ENCODE assay signal across 8 mouse cellular contexts in genomic region chr7:45369836-45370474, GRCm38 (mm10). TPM values are rescaled to one million over a fixed set of nuclear protein-coding genes. Genes with fewer than 3 reads are reported as not detected.
DNase-seq lines count a peak whose midpoint lies in the region; ATAC-seq and TF ChIP-seq lines count a peak whose summit lies in the region.

No protein-coding gene starts in this region.

- peaks cover 34% of the 10 kb centered on the region for H3K27me3 ChIP-seq in heart, embryonic 14.5 days (ENCODE audit: control insufficient read depth, insufficient read depth, low read length)
- peaks cover 47% of the 10 kb centered on the region for H3K27me3 ChIP-seq in forebrain, embryonic 10.5 days (ENCODE audit: poor library complexity, severe bottlenecking)
- peaks cover 27% of the 10 kb centered on the region for H3K27me3 ChIP-seq in limb, embryonic 14.5 days (ENCODE audit: control insufficient read depth, insufficient read depth, low read length)
- H3K27me3 ChIP-seq in testis, adult 2 months (ENCODE audit: control insufficient read depth, insufficient read depth, low read length) = no peaks in the 10 kb centered on the region; the same call in 1 of the 2 replicates

- in situ Hi-C loops in ES-E14 (cut with MboI; ENCODE audit: low sequenced_read_pairs in 2 of 2, unreplicated experiment in 2 of 2) = no loop called here

- H3K9me3 ChIP-seq in heart, embryonic 14.5 days (ENCODE audit: control insufficient read depth, low read length) = no peaks in the 10 kb centered on the region
- H3K9me3 ChIP-seq in ES-E14 (ENCODE audit: control insufficient read depth, insufficient read depth, low read depth, low read length) = no peaks in the 10 kb centered on the region
- no peaks in the 10 kb centered on the region for H3K9me3 ChIP-seq in forebrain, embryonic 10.5 days
- H3K9me3 ChIP-seq in limb, embryonic 14.5 days (ENCODE audit: control insufficient read depth, low read length) = no peaks in the 10 kb centered on the region

- TF ChIP-seq POLR2A in limb, embryonic 14.5 days (IDR thresholded peaks at IDR 0.05; ENCODE audit: borderline replicate concordance, extremely low read depth, insufficient read depth, insufficient read length) = no peak
- TF ChIP-seq POLR2A in testis, adult 2 months (IDR thresholded peaks at IDR 0.05; ENCODE audit: control insufficient read depth, low read depth, low read length) = no peak

- intact Hi-C loops in heart, postnatal 10 days (cut with DNase I) = no loop called here

- DNase-seq in heart, postnatal 10 days = no peak
- DNase-seq in ES-E14 (ENCODE audit: low read depth, low spot score) = no peak
- DNase-seq in forebrain, embryonic 10.5 days (ENCODE audit: extremely low spot score, low spot score) = peak; percentile 44
- no peak for DNase-seq in limb, embryonic 14.5 days (ENCODE audit: low spot score)
- no peak for DNase-seq in gastrocnemius, postnatal 25 days

- peak overlapping the region; percentile 70 for H3K9ac ChIP-seq in heart, embryonic 14.5 days (ENCODE audit: low read length)
- H3K9ac ChIP-seq in ES-E14 (ENCODE audit: insufficient read depth, low read depth, low read length, poor library complexity, severe bottlenecking) = peak overlapping the region; percentile 50
- H3K9ac ChIP-seq in limb, embryonic 14.5 days (ENCODE audit: low read depth, low read length, severe bottlenecking) = peak overlapping the region; percentile 36

- no peak overlapping the region for H3K27ac ChIP-seq in heart, embryonic 14.5 days (replicated peaks in 1 of 2; ENCODE audit: control insufficient read depth in 1 of 2, insufficient read depth in 1 of 2, low read depth in 2 of 2, low read length in 2 of 2)
- H3K27ac ChIP-seq in ES-E14 (ENCODE audit: insufficient read depth, low read depth, low read length, poor library complexity, severe bottlenecking) = no peak overlapping the region
- H3K27ac ChIP-seq in forebrain, embryonic 10.5 days = peak overlapping the region; percentile 54
- no peak overlapping the region for H3K27ac ChIP-seq in limb, embryonic 14.5 days (replicated peaks; ENCODE audit: low read depth, low read length)
- no peak overlapping the region for H3K27ac ChIP-seq in testis, adult 2 months (ENCODE audit: control insufficient read depth, insufficient read depth, low read depth, low read length)

- 7% methylated on average over 51 of the region's 52 CpGs for WGBS in heart, embryonic 14.5 days
- 10% methylated on average over 52 of the region's 52 CpGs for WGBS in forebrain, embryonic 10.5 days
- 7% methylated on average over 45 of the region's 52 CpGs for WGBS in limb, embryonic 14.5 days

- peaks cover 10 to 34% of the 10 kb centered on the region in 2 experiments for H3K4me1 ChIP-seq in heart, embryonic 14.5 days (ENCODE audit: control insufficient read depth in 2 of 2, insufficient read depth in 2 of 2, low read length in 2 of 2)
- H3K4me1 ChIP-seq in ES-E14 (ENCODE audit: control insufficient read depth in 2 of 2, insufficient read depth in 2 of 2, low read length in 2 of 2, poor library complexity in 1 of 2) = peaks cover 2 to 18% of the 10 kb centered on the region in 2 experiments; a peak in 3 of 4 replicates
- H3K4me1 ChIP-seq in forebrain, embryonic 10.5 days = peaks cover 53% of the 10 kb centered on the region
- peaks cover 11% of the 10 kb centered on the region for H3K4me1 ChIP-seq in limb, embryonic 14.5 days (ENCODE audit: control insufficient read depth, insufficient read depth, low read length)
- peaks cover 38% of the 10 kb centered on the region for H3K4me1 ChIP-seq in testis, adult 2 months (ENCODE audit: control insufficient read depth, insufficient read depth, low read length)

- H3K36me3 ChIP-seq in heart, embryonic 14.5 days (ENCODE audit: control insufficient read depth, insufficient read depth, low read length) = peaks cover 27% of the 10 kb centered on the region
- peaks cover 18% of the 10 kb centered on the region for H3K36me3 ChIP-seq in ES-E14 (ENCODE audit: control insufficient read depth, insufficient read depth, low read length, poor library complexity, severe bottlenecking)
- H3K36me3 ChIP-seq in forebrain, embryonic 10.5 days (replicated peaks) = peaks cover 36% of the 10 kb centered on the region
- H3K36me3 ChIP-seq in limb, embryonic 14.5 days (ENCODE audit: control insufficient read depth, insufficient read depth, low read length) = peaks cover 27% of the 10 kb centered on the region
- no peaks in the 10 kb centered on the region for H3K36me3 ChIP-seq in testis, adult 2 months (ENCODE audit: control insufficient read depth, insufficient read depth, low read length)

- H3K4me3 ChIP-seq in heart, embryonic 14.5 days (ENCODE audit: control insufficient read depth in 1 of 2, insufficient read depth in 1 of 2, low read depth in 1 of 2, low read length in 2 of 2) = peak overlapping the region; percentile 53 to 57
- H3K4me3 ChIP-seq in ES-E14 (ENCODE audit: insufficient read depth in 1 of 2, low read depth in 1 of 2, low read length in 2 of 2, poor library complexity in 1 of 2, severe bottlenecking in 1 of 2) = peak overlapping the region; percentile 68 to 80
- H3K4me3 ChIP-seq in forebrain, embryonic 10.5 days = peak overlapping the region; percentile 60
- peak overlapping the region; percentile 52 for H3K4me3 ChIP-seq in limb, embryonic 14.5 days (replicated peaks; ENCODE audit: low read length)
- H3K4me3 ChIP-seq in testis, adult 2 months (ENCODE audit: control insufficient read depth, low read depth, low read length) = peak overlapping the region; percentile 58

- ATAC-seq in heart, embryonic 14.5 days (ENCODE audit: insufficient number of reproducible peaks, insufficient read depth, low FRiP score, low read depth) = no peak; the same call in 1 of the 2 replicates
- peak; percentile 16; the same call in 1 of the 2 replicates for ATAC-seq in limb, embryonic 14.5 days (ENCODE audit: low FRiP score, low read depth)
- ATAC-seq in megakaryocyte progenitor cell, adult 5-6 weeks (replicated peaks; ENCODE audit: poor library complexity) = no peak

- H3K4me2 ChIP-seq in heart, embryonic 14.5 days (ENCODE audit: low read length) = peak overlapping the region; percentile 94
- H3K4me2 ChIP-seq in limb, embryonic 14.5 days (replicated peaks; ENCODE audit: low read depth, low read length, severe bottlenecking) = peak overlapping the region; percentile 93

- no peak for TF ChIP-seq CTCF in testis, adult 2 months (IDR thresholded peaks at IDR 0.05; ENCODE audit: control insufficient read depth, insufficient read depth, insufficient replicate concordance, low read depth, low read length)

RNA-seq across cellular contexts. Expression of gene Lin7b, which starts 0.4 kb away (rescaled TPM):
- 1.0 and 1.1 TPM in 2 replicates for polyA plus RNA-seq in heart, embryonic 14.5 days (2014; fragmentation: Nextera tagmentation; extraction: Ambion mirVana)
- 1 to 10 TPM in 1 of 2 experiments, under 1 TPM in 1; 0.97 to 1.1 TPM for total RNA-seq in heart, postnatal 10 days (2021)
- 5.6 and 11.3 TPM in 2 replicates for total RNA-seq in ES-E14 (2012; rRNA removed)
- 0.47 and 0.81 TPM in 2 replicates for polyA plus RNA-seq in forebrain, embryonic 10.5 days (2016; fragmentation: Nextera tagmentation; extraction: Ambion mirVana)
- 4.1 and 4.7 TPM in 2 replicates for polyA plus RNA-seq in limb, embryonic 14.5 days (2012; rRNA removed)
- 1.7 and 2.2 TPM in 2 replicates for polyA plus RNA-seq in limb, embryonic 14.5 days (2014; fragmentation: Nextera tagmentation; extraction: Ambion mirVana)
- polyA plus RNA-seq in testis, adult 2 months (2012; rRNA removed) = 5.7 and 7.3 TPM in 2 replicates
- total RNA-seq in megakaryocyte progenitor cell, adult 5-6 weeks (2015) = not detected in 2 replicates
- total RNA-seq in megakaryocyte progenitor cell, adult 5-6 weeks (2017) = not detected in 2 replicates
- under 1 TPM in 1 of 2 experiments, not detected in 1; 0.67 TPM for total RNA-seq in gastrocnemius, postnatal 25 days (2021)

RNA-seq across cellular contexts. Expression of gene Ppfia3, which starts 3.1 kb away (rescaled TPM):
- polyA plus RNA-seq in heart, embryonic 14.5 days (2014; fragmentation: Nextera tagmentation; extraction: Ambion mirVana) = 2.7 and 2.8 TPM in 2 replicates
- under 1 TPM; 0.22 to 0.31 TPM for total RNA-seq in heart, postnatal 10 days (2021)
- 6.9 and 12.6 TPM in 2 replicates for total RNA-seq in ES-E14 (2012; rRNA removed)
- polyA plus RNA-seq in forebrain, embryonic 10.5 days (2016; fragmentation: Nextera tagmentation; extraction: Ambion mirVana) = 6.0 and 8.9 TPM in 2 replicates
- 12.3 and 13.8 TPM in 2 replicates for polyA plus RNA-seq in limb, embryonic 14.5 days (2012; rRNA removed)
- polyA plus RNA-seq in limb, embryonic 14.5 days (2014; fragmentation: Nextera tagmentation; extraction: Ambion mirVana) = 8.4 and 9.0 TPM in 2 replicates
- 1.1 and 1.2 TPM in 2 replicates for polyA plus RNA-seq in testis, adult 2 months (2012; rRNA removed)
- not detected in 2 replicates for total RNA-seq in megakaryocyte progenitor cell, adult 5-6 weeks (2015)
- total RNA-seq in megakaryocyte progenitor cell, adult 5-6 weeks (2017) = not detected in 2 replicates
- total RNA-seq in gastrocnemius, postnatal 25 days (2021) = under 1 TPM; 0.18 to 0.38 TPM

RNA-seq across cellular contexts. Expression of gene Snrnp70, which starts 25.6 kb away (rescaled TPM):
- 64.1 and 65.2 TPM in 2 replicates for polyA plus RNA-seq in heart, embryonic 14.5 days (2014; fragmentation: Nextera tagmentation; extraction: Ambion mirVana)
- 100 to 1,000 TPM; 146 to 161 TPM for total RNA-seq in heart, postnatal 10 days (2021)
- 303 and 310 TPM in 2 replicates for total RNA-seq in ES-E14 (2012; rRNA removed)
- 295 TPM in 2 replicates for polyA plus RNA-seq in forebrain, embryonic 10.5 days (2016; fragmentation: Nextera tagmentation; extraction: Ambion mirVana)
- polyA plus RNA-seq in limb, embryonic 14.5 days (2012; rRNA removed) = 539 and 694 TPM in 2 replicates
- polyA plus RNA-seq in limb, embryonic 14.5 days (2014; fragmentation: Nextera tagmentation; extraction: Ambion mirVana) = 69.7 and 73.7 TPM in 2 replicates
- 180 and 202 TPM in 2 replicates for polyA plus RNA-seq in testis, adult 2 months (2012; rRNA removed)
- 105 and 107 TPM in 2 replicates for total RNA-seq in megakaryocyte progenitor cell, adult 5-6 weeks (2015)
- 387 and 490 TPM in 2 replicates for total RNA-seq in megakaryocyte progenitor cell, adult 5-6 weeks (2017)
- 10 to 100 TPM; 76.1 to 78.0 TPM for total RNA-seq in gastrocnemius, postnatal 25 days (2021)

RNA-seq across cellular contexts. Expression of gene Hrc, which starts 34.9 kb away (rescaled TPM):
- polyA plus RNA-seq in heart, embryonic 14.5 days (2014; fragmentation: Nextera tagmentation; extraction: Ambion mirVana) = 24.1 and 28.3 TPM in 2 replicates
- 100 to 1,000 TPM; 320 to 351 TPM for total RNA-seq in heart, postnatal 10 days (2021)
- 0.71 and 1.4 TPM in 2 replicates for total RNA-seq in ES-E14 (2012; rRNA removed)
- 0.31 and 0.42 TPM in 2 replicates for polyA plus RNA-seq in forebrain, embryonic 10.5 days (2016; fragmentation: Nextera tagmentation; extraction: Ambion mirVana)
- 9.5 and 17.9 TPM in 2 replicates for polyA plus RNA-seq in limb, embryonic 14.5 days (2012; rRNA removed)
- polyA plus RNA-seq in limb, embryonic 14.5 days (2014; fragmentation: Nextera tagmentation; extraction: Ambion mirVana) = 4.1 and 5.9 TPM in 2 replicates
- 0.10 and 0.22 TPM in 2 replicates for polyA plus RNA-seq in testis, adult 2 months (2012; rRNA removed)
- not detected in 2 replicates for total RNA-seq in megakaryocyte progenitor cell, adult 5-6 weeks (2015)
- not detected in 2 replicates for total RNA-seq in megakaryocyte progenitor cell, adult 5-6 weeks (2017)
- 100 to 1,000 TPM; 812 to 910 TPM for total RNA-seq in gastrocnemius, postnatal 25 days (2021)

RNA-seq across cellular contexts. Expression of gene Kcna7, which starts 35.5 kb away (rescaled TPM):
- 0.32 and 0.38 TPM in 2 replicates for polyA plus RNA-seq in heart, embryonic 14.5 days (2014; fragmentation: Nextera tagmentation; extraction: Ambion mirVana)
- total RNA-seq in heart, postnatal 10 days (2021) = under 1 TPM; 0.41 to 0.79 TPM
- total RNA-seq in ES-E14 (2012; rRNA removed) = 0.85 and 2.3 TPM in 2 replicates
- not detected in 2 replicates for polyA plus RNA-seq in forebrain, embryonic 10.5 days (2016; fragmentation: Nextera tagmentation; extraction: Ambion mirVana)
- 0.10 TPM in 2 replicates for polyA plus RNA-seq in limb, embryonic 14.5 days (2012; rRNA removed)
- 0.11 TPM in 1 of 2 replicates, not detected in the other for polyA plus RNA-seq in limb, embryonic 14.5 days (2014; fragmentation: Nextera tagmentation; extraction: Ambion mirVana)
- polyA plus RNA-seq in testis, adult 2 months (2012; rRNA removed) = 0.99 and 1.1 TPM in 2 replicates
- total RNA-seq in megakaryocyte progenitor cell, adult 5-6 weeks (2015) = not detected in 2 replicates
- total RNA-seq in megakaryocyte progenitor cell, adult 5-6 weeks (2017) = not detected in 2 replicates
- total RNA-seq in gastrocnemius, postnatal 25 days (2021) = 100 to 1,000 TPM in 1 of 2 experiments, 10 to 100 TPM in 1; 73.7 to 107 TPM
